Mouse (Mus musculus): ENCODE measurements around the gene Slc37a2. TPM values are rescaled to one million over a fixed set of nuclear protein-coding genes. Genes with fewer than 3 reads are reported as not detected.
"Not testable (repeated sequence)": the region's sequence is repeated elsewhere in the genome, so short reads cannot be mapped to it uniquely, and the experiment has no call there.

The Slc37a2 gene
- 0.88 and 1.1 TPM in 2 replicates for polyA plus RNA-seq (2014; fragmentation: Nextera tagmentation; extraction: Ambion mirVana)

DNA sequence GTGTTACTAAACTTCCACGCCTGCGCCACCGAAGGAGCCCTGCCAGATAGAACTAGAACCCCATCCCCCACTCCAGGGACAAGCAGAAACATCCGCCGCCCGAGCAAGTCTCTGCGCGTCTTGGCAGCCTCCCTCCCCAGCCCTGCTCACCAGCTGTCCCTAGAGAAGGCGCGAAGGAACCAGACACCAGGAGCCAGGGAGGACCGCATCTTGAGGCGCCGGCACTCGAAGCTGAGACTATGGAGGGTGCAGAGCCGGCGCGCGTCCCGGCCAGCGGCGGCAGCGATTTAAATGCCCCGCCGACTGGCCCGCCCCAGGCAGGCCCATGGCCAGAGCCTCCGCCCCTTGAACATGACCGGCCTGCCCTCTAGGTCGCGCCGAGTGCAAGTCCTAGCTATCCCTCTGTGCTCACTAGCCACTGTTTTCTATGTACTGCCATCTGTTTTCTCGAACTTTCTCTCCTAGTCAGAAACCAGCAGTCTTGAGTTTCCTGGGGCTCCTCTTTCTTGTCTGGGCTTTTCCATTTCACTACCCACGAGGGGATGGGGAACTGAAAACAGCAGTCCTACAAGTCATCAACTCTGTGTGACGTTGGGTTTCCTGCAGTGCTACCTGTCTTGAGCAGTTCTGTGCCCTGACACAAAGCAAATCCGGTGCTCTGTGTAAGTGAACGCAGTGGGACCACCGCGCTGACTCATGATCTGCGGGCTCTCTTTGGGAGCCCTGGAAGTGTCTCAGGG is at the start of gene Slc37a2:
Gene Slc37a2, minus strand, starts transcription at position 590 of the 740 bp plus-strand sequence.
- peak; percentile 93 for ATAC-seq
- 2% methylated on average over 38 of the region's 38 CpGs for WGBS

DNA sequence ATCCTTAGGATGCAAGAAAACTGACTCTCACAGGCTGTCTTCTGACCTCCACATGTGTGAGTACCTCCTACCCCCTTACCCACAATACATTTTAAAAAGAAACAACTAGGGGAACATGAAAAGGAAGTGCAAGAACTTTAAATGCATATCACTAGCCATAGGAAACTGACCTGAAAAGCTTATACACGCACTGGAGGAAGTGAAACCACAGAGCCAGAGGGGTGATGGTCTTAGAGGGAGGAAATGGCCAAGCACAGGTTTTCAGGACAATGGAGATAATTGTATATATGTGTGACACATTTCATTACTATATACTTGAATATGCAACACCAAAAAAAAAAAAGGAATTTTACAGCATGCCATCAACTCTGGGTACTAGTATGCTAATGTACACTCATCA is 46.2 kb upstream of the Slc37a2 start:
- DNase-seq (ENCODE audit: low spot score) = no peak
- ATAC-seq = no peak
- H3K4me1 ChIP-seq (ENCODE audit: control insufficient read depth, insufficient read depth, low read length) = no peaks in the 10 kb centered on the region
- no peaks in the 10 kb centered on the region for H3K9me3 ChIP-seq (replicated peaks; ENCODE audit: control insufficient read depth, low read length)
- H3K9ac ChIP-seq (ENCODE audit: low read length) = no peak overlapping the region
- H3K27me3 ChIP-seq (replicated peaks; ENCODE audit: control insufficient read depth, insufficient read depth, low read length) = no peaks in the 10 kb centered on the region
- 92% methylated on average over 1 of the region's 1 CpGs for whole genome bisulfite sequencing
- no peak overlapping the region for H3K27ac ChIP-seq (ENCODE audit: low read depth, low read length)
- H3K4me3 ChIP-seq (ENCODE audit: low read depth, low read length) = no peak overlapping the region
- H3K36me3 ChIP-seq (ENCODE audit: control insufficient read depth, insufficient read depth, low read length) = peaks cover 4% of the 10 kb centered on the region; the same call in 1 of the 2 replicates
- H3K4me2 ChIP-seq (ENCODE audit: low read length) = no peak overlapping the region

More for the DNA sequence above, at the start of gene Slc37a2:
- H3K9ac ChIP-seq (ENCODE audit: low read length) = peak within 1 kb of the TSS; percentile 61
- H3K27me3 ChIP-seq (replicated peaks; ENCODE audit: control insufficient read depth, insufficient read depth, low read length) = no peaks in the 10 kb centered on the region
- peaks cover 7% of the 10 kb centered on the region for H3K4me1 ChIP-seq (ENCODE audit: control insufficient read depth, insufficient read depth, low read length)
- peak within 1 kb of the TSS; percentile 32 for H3K4me3 ChIP-seq (ENCODE audit: low read depth, low read length)
- peak; percentile 83 for DNase-seq (ENCODE audit: low spot score)
- H3K27ac ChIP-seq (ENCODE audit: low read depth, low read length) = peak within 1 kb of the TSS; percentile 54; the same call in 1 of the 2 replicates
- H3K4me2 ChIP-seq (ENCODE audit: low read length) = peak within 1 kb of the TSS; percentile 80
- H3K36me3 ChIP-seq (ENCODE audit: control insufficient read depth, insufficient read depth, low read length) = no peaks in the 10 kb centered on the region
- no peaks in the 10 kb centered on the region for H3K9me3 ChIP-seq (replicated peaks; ENCODE audit: control insufficient read depth, low read length)

GRCm38 (mm10) chr9:37300501-37300900 is 45.0 kb upstream of the Slc37a2 start:
- 85% methylated on average over 1 of the region's 1 CpGs for WGBS

DNA sequence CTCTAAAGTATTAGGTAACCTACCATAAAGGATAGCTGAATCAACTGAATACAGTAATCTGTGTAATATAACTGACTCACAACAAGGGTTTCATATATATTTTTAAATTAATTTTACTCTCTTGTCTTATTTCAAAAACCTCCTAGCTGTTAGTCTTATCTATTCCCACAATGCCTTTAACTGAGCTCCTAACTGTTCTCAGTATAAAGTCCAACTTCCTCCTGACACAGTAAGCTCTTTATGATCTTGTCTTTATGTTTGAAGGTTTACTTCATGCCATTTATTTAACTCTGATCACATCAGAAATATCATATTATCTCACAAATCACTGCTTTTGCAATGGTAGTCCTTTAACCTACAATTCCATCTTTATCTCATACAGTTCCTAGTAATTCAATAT is 40.0 kb upstream of the Slc37a2 start:
- Histone ChIP-seq H3K9me3 (replicated peaks; ENCODE audit: control insufficient read depth, low read length) (no peaks in the 10 kb centered on the region), H3K27me3 (replicated peaks; ENCODE audit: control insufficient read depth, insufficient read depth, low read length) (no peaks in the 10 kb centered on the region), H3K27ac (ENCODE audit: low read depth, low read length) (no peak overlapping the region), H3K4me3 (ENCODE audit: low read depth, low read length) (no peak overlapping the region), H3K4me1 (ENCODE audit: control insufficient read depth, insufficient read depth, low read length) (no peaks in the 10 kb centered on the region), H3K9ac (ENCODE audit: low read length) (no peak overlapping the region), H3K4me2 (ENCODE audit: low read length) (no peak overlapping the region), H3K36me3 (ENCODE audit: control insufficient read depth, insufficient read depth, low read length) (no peaks in the 10 kb centered on the region)
- ATAC-seq (no peak), DNase-seq (ENCODE audit: low spot score) (no peak)

More at GRCm38 (mm10) chr9:37300501-37300900, 45.0 kb upstream of the Slc37a2 start:
- not testable (repeated sequence) for H3K27ac ChIP-seq (ENCODE audit: low read depth, low read length); H3K4me1 ChIP-seq (ENCODE audit: control insufficient read depth, insufficient read depth, low read length); DNase-seq (ENCODE audit: low spot score); H3K4me3 ChIP-seq (ENCODE audit: low read depth, low read length); H3K4me2 ChIP-seq (ENCODE audit: low read length); ATAC-seq; H3K27me3 ChIP-seq (replicated peaks; ENCODE audit: control insufficient read depth, insufficient read depth, low read length); H3K9me3 ChIP-seq (replicated peaks; ENCODE audit: control insufficient read depth, low read length); H3K36me3 ChIP-seq (ENCODE audit: control insufficient read depth, insufficient read depth, low read length); H3K9ac ChIP-seq (ENCODE audit: low read length)

DNA sequence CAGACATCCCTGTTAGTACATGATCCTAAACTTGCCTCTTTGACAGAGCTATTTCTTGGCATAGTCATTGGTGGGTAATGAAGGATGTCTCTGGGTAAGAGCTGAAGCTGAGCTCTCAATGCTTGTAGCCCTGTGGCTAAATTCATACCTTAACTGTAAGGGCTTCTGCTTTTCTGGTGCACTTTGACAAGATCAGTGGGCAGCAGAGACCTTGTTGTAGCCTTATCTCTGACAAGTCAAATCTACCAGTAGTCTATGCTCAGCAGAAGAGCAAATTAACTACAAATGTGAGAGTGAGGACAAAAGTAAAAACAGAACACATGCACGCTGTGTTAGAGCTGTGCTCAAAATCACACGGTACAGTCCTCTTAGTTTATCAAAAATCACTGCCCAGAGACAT is 11.1 kb upstream of the Slc37a2 start:
- Histone ChIP-seq H3K27me3 (replicated peaks; ENCODE audit: control insufficient read depth, insufficient read depth, low read length) (no peaks in the 10 kb centered on the region), H3K4me2 (ENCODE audit: low read length) (no peak overlapping the region), H3K36me3 (ENCODE audit: control insufficient read depth, insufficient read depth, low read length) (no peaks in the 10 kb centered on the region), H3K27ac (ENCODE audit: low read depth, low read length) (no peak overlapping the region), H3K9ac (ENCODE audit: low read length) (no peak overlapping the region), H3K9me3 (replicated peaks; ENCODE audit: control insufficient read depth, low read length) (no peaks in the 10 kb centered on the region), H3K4me3 (ENCODE audit: low read depth, low read length) (no peak overlapping the region), H3K4me1 (ENCODE audit: control insufficient read depth, insufficient read depth, low read length) (no peaks in the 10 kb centered on the region)
- DNase-seq (ENCODE audit: low spot score) = no peak
- ATAC-seq = no peak
- WGBS = 91% methylated on average over 2 of the region's 2 CpGs

DNA sequence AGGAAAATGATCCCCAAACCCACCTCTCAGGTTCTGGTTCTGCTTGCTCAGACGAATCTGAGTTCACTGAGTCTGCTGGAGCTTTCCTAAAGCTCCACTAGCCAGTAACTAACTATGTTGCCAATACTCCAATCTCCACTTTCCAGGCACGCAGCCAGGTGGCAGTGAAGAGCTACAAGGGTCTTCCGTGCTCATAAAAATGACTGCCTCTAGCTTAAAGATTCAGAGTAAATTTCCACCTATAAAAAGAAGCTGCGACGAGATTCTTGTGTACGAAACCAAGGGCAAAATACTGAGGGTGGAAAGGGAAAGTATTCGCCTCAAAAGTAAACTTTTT is 319 bp upstream of the Slc37a2 start:
- peak; percentile 47 for ATAC-seq
- peak; percentile 90 for DNase-seq (ENCODE audit: low spot score)
- Histone ChIP-seq H3K27me3 (replicated peaks; ENCODE audit: control insufficient read depth, insufficient read depth, low read length) (no peaks in the 10 kb centered on the region), H3K4me2 (ENCODE audit: low read length) (peak overlapping the region; percentile 80), H3K4me3 (ENCODE audit: low read depth, low read length) (peak overlapping the region; percentile 32; the same call in 1 of the 2 replicates), H3K9me3 (replicated peaks; ENCODE audit: control insufficient read depth, low read length) (no peaks in the 10 kb centered on the region), H3K36me3 (ENCODE audit: control insufficient read depth, insufficient read depth, low read length) (no peaks in the 10 kb centered on the region), H3K4me1 (ENCODE audit: control insufficient read depth, insufficient read depth, low read length) (peaks cover 7% of the 10 kb centered on the region), H3K27ac (ENCODE audit: low read depth, low read length) (no peak overlapping the region), H3K9ac (ENCODE audit: low read length) (peak overlapping the region; percentile 61; the same call in 1 of the 2 replicates)
- 42% methylated on average over 7 of the region's 7 CpGs for WGBS

DNA sequence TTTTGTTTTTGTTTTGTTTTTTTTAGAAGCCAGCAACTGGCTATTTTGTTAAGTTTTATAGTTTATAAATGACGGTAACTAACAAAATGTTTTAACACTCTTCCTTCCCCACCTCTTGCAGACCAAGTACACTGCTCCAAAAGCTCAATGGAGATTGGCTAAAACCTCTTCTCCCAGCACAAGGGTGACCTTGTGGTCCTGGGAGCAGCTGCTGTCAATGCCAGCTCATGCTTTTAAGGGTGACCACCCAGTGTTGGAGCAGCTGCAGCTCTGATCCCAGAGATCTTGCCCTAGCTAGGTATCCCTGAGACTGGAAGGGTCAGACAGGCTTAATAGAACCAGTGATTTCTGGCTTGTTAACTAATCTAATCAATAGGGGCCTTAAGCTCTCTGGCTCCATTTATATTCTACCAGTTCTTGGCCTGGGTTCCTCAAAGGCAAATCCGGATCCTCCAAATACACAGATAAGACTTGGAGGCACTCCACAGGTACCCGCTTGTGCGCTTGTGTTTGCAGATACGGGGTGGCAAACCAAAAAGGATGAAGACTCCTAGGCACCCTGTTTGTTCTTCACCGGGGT is 917 bp downstream of the Slc37a2 start:
- H3K36me3 ChIP-seq (ENCODE audit: control insufficient read depth, insufficient read depth, low read length) = no peaks in the 10 kb centered on the region
- no peak overlapping the region for H3K9ac ChIP-seq (ENCODE audit: low read length)
- no peaks in the 10 kb centered on the region for H3K27me3 ChIP-seq (replicated peaks; ENCODE audit: control insufficient read depth, insufficient read depth, low read length)
- peaks cover 7% of the 10 kb centered on the region for H3K4me1 ChIP-seq (ENCODE audit: control insufficient read depth, insufficient read depth, low read length)
- H3K4me3 ChIP-seq (ENCODE audit: low read depth, low read length) = peak overlapping the region; percentile 32; the same call in 1 of the 2 replicates
- H3K9me3 ChIP-seq (replicated peaks; ENCODE audit: control insufficient read depth, low read length) = no peaks in the 10 kb centered on the region
- DNase-seq (ENCODE audit: low spot score) (no peak), ATAC-seq (no peak)
- WGBS = 22% methylated on average over 6 of the region's 6 CpGs
- H3K4me2 ChIP-seq (ENCODE audit: low read length) = peak overlapping the region; percentile 80
- no peak overlapping the region for H3K27ac ChIP-seq (ENCODE audit: low read depth, low read length)

DNA sequence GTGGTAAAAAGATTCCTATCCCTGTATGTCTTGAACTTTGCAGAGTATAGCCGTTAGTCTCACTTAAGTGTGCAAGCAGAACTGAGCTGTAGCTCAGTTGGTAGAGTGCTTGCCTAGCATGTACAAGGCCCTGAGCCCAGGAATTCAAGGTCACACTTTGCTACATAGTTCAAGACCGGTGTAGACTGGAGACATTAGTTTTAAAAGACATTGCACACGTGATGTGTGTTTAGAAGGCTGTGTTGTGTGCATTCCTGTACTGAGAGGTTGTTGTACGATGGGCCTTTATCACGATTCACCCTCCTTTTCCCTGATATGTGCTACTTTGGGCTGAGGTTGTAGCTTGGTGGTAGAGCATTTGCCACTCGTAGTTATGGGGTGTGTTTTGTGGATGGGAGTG is 4.9 kb downstream of the Slc37a2 start:
- Histone ChIP-seq H3K4me3 (ENCODE audit: low read depth, low read length) (no peak overlapping the region), H3K27me3 (replicated peaks; ENCODE audit: control insufficient read depth, insufficient read depth, low read length) (no peaks in the 10 kb centered on the region), H3K9me3 (replicated peaks; ENCODE audit: control insufficient read depth, low read length) (no peaks in the 10 kb centered on the region), H3K4me2 (ENCODE audit: low read length) (no peak overlapping the region), H3K9ac (ENCODE audit: low read length) (no peak overlapping the region), H3K4me1 (ENCODE audit: control insufficient read depth, insufficient read depth, low read length) (peaks cover 15% of the 10 kb centered on the region), H3K27ac (ENCODE audit: low read depth, low read length) (no peak overlapping the region), H3K36me3 (ENCODE audit: control insufficient read depth, insufficient read depth, low read length) (no peaks in the 10 kb centered on the region)
- 90% methylated on average over 6 of the region's 6 CpGs for WGBS
- ATAC-seq = no peak
- DNase-seq (ENCODE audit: low spot score) = no peak

DNA sequence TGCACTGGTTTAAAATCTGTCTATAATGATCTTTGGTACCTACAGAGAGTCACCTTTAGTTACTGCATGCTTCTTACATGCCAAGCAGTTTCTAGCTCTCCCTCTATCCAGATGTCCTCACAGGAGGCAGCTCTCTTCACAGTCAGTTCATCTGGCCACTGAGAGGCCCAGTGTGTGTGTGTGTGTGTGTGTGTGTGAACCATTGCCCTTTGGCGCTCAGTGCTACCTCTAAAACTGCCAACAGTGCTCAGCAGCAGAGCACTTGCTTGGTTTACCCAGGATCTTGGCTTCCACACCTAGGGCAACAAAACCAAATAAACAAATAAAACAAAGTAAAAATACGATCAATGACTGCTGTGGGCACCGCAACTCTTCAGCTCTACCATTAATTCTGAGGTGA is 5.6 kb downstream of the Slc37a2 start:
- H3K4me2 ChIP-seq (ENCODE audit: low read length) = no peak overlapping the region
- H3K4me1 ChIP-seq (ENCODE audit: control insufficient read depth, insufficient read depth, low read length) = peaks cover 12% of the 10 kb centered on the region
- no peak overlapping the region for H3K4me3 ChIP-seq (ENCODE audit: low read depth, low read length)
- DNase-seq (ENCODE audit: low spot score) (no peak), ATAC-seq (no peak)
- no peak overlapping the region for H3K9ac ChIP-seq (ENCODE audit: low read length)
- H3K27ac ChIP-seq (ENCODE audit: low read depth, low read length) = no peak overlapping the region
- H3K36me3 ChIP-seq (ENCODE audit: control insufficient read depth, insufficient read depth, low read length) = no peaks in the 10 kb centered on the region
- WGBS = 96% methylated on average over 3 of the region's 3 CpGs
- H3K27me3 ChIP-seq (replicated peaks; ENCODE audit: control insufficient read depth, insufficient read depth, low read length) = no peaks in the 10 kb centered on the region
- H3K9me3 ChIP-seq (replicated peaks; ENCODE audit: control insufficient read depth, low read length) = no peaks in the 10 kb centered on the region
